Mouse (Mus musculus): ENCODE measurements around the gene Eda2r. TPM values are rescaled to one million over a fixed set of nuclear protein-coding genes. Genes with fewer than 3 reads are reported as not detected.

Gene Eda2r
- 2.4 and 2.6 TPM in 2 replicates for polyA plus RNA-seq (2014; fragmentation: Nextera tagmentation; extraction: Ambion mirVana)

GRCm38 (mm10) chrX:97377065-97377421 lies at the start of gene Eda2r:
TSS of gene Eda2r (minus strand) at chrX:97377216.
- H3K27ac ChIP-seq (replicated peaks; ENCODE audit: low read depth, low read length), result peak within 1 kb of the TSS; percentile 33; the same call in 1 of the 2 replicates
- H3K9me3 ChIP-seq (ENCODE audit: control insufficient read depth, low read length), result no peaks in the 10 kb centered on the region

GRCm38 (mm10) chrX:97397872-97398271 lies 20.9 kb upstream of the Eda2r start:
- Histone ChIP-seq H3K27me3 (replicated peaks; ENCODE audit: control insufficient read depth, insufficient read depth, low read length) (no peaks in the 10 kb centered on the region), H3K9ac (ENCODE audit: low read depth, low read length) (no peak overlapping the region), H3K4me2 (ENCODE audit: low read depth, low read length) (no peak overlapping the region), H3K4me1 (ENCODE audit: control insufficient read depth, insufficient read depth, low read length) (no peaks in the 10 kb centered on the region), H3K27ac (replicated peaks; ENCODE audit: low read depth, low read length) (no peak overlapping the region), H3K9me3 (ENCODE audit: control insufficient read depth, low read length) (no peaks in the 10 kb centered on the region), H3K36me3 (ENCODE audit: control insufficient read depth, insufficient read depth, low read length) (no peaks in the 10 kb centered on the region), H3K4me3 (ENCODE audit: low read depth, low read length) (no peak overlapping the region)
- 69% methylated on average over 2 of the region's 2 CpGs for WGBS
- DNase-seq (ENCODE audit: low spot score) (no peak), ATAC-seq (ENCODE audit: low read depth) (no peak)

More at GRCm38 (mm10) chrX:97377065-97377421, at the start of gene Eda2r:
- Histone ChIP-seq H3K4me2 (ENCODE audit: low read depth, low read length) (peak within 1 kb of the TSS; percentile 46), H3K36me3 (ENCODE audit: control insufficient read depth, insufficient read depth, low read length) (no peaks in the 10 kb centered on the region), H3K27me3 (replicated peaks; ENCODE audit: control insufficient read depth, insufficient read depth, low read length) (no peaks in the 10 kb centered on the region), H3K4me3 (ENCODE audit: low read depth, low read length) (peak within 1 kb of the TSS; percentile 18; the same call in 1 of the 2 replicates), H3K4me1 (ENCODE audit: control insufficient read depth, insufficient read depth, low read length) (no peaks in the 10 kb centered on the region), H3K9ac (ENCODE audit: low read depth, low read length) (no peak within 1 kb of the TSS)
- WGBS, result 17% methylated on average over 8 of the region's 8 CpGs
- DNase-seq (ENCODE audit: low spot score) (peak; percentile 89), ATAC-seq (ENCODE audit: low read depth) (peak; percentile 96)

- WGBS, result 48% methylated on average over 1 of the region's 1 CpGs
- DNase-seq (ENCODE audit: low spot score), result no peak
- no peaks in the 10 kb centered on the region for H3K4me1 ChIP-seq (ENCODE audit: control insufficient read depth, insufficient read depth, low read length)
- no peak overlapping the region for H3K9ac ChIP-seq (ENCODE audit: low read depth, low read length)
- H3K9me3 ChIP-seq (ENCODE audit: control insufficient read depth, low read length), result no peaks in the 10 kb centered on the region
- no peak overlapping the region for H3K4me3 ChIP-seq (ENCODE audit: low read depth, low read length)
- H3K27ac ChIP-seq (replicated peaks; ENCODE audit: low read depth, low read length), result no peak overlapping the region
- H3K4me2 ChIP-seq (ENCODE audit: low read depth, low read length), result no peak overlapping the region
- H3K27me3 ChIP-seq (replicated peaks; ENCODE audit: control insufficient read depth, insufficient read depth, low read length), result no peaks in the 10 kb centered on the region
- no peaks in the 10 kb centered on the region for H3K36me3 ChIP-seq (ENCODE audit: control insufficient read depth, insufficient read depth, low read length)
- ATAC-seq (ENCODE audit: low read depth), result no peak
These were observed 1.1 kb upstream of the Eda2r start for GRCm38 (mm10) chrX:97378076-97378475.

GRCm38 (mm10) chrX:97376321-97377064 lies 523 bp downstream of the Eda2r start:
- peak overlapping the region; percentile 46 for H3K4me2 ChIP-seq (ENCODE audit: low read depth, low read length)
- peak overlapping the region; percentile 33; the same call in 1 of the 2 replicates for H3K27ac ChIP-seq (replicated peaks; ENCODE audit: low read depth, low read length)
- H3K36me3 ChIP-seq (ENCODE audit: control insufficient read depth, insufficient read depth, low read length), result no peaks in the 10 kb centered on the region
- no peaks in the 10 kb centered on the region for H3K9me3 ChIP-seq (ENCODE audit: control insufficient read depth, low read length)
- H3K27me3 ChIP-seq (replicated peaks; ENCODE audit: control insufficient read depth, insufficient read depth, low read length), result no peaks in the 10 kb centered on the region
- peak overlapping the region; percentile 18; the same call in 1 of the 2 replicates for H3K4me3 ChIP-seq (ENCODE audit: low read depth, low read length)
- peak; percentile 75 for DNase-seq (ENCODE audit: low spot score)
- WGBS, result 28% methylated on average over 15 of the region's 15 CpGs
- no peak overlapping the region for H3K9ac ChIP-seq (ENCODE audit: low read depth, low read length)
- ATAC-seq (ENCODE audit: low read depth), result peak; percentile 93
- H3K4me1 ChIP-seq (ENCODE audit: control insufficient read depth, insufficient read depth, low read length), result no peaks in the 10 kb centered on the region

GRCm38 (mm10) chrX:97372826-97373225 lies 4.2 kb downstream of the Eda2r start:
- Histone ChIP-seq H3K4me2 (ENCODE audit: low read depth, low read length) (no peak overlapping the region), H3K9ac (ENCODE audit: low read depth, low read length) (no peak overlapping the region), H3K27me3 (replicated peaks; ENCODE audit: control insufficient read depth, insufficient read depth, low read length) (no peaks in the 10 kb centered on the region), H3K36me3 (ENCODE audit: control insufficient read depth, insufficient read depth, low read length) (no peaks in the 10 kb centered on the region), H3K4me3 (ENCODE audit: low read depth, low read length) (no peak overlapping the region), H3K27ac (replicated peaks; ENCODE audit: low read depth, low read length) (no peak overlapping the region), H3K9me3 (ENCODE audit: control insufficient read depth, low read length) (no peaks in the 10 kb centered on the region), H3K4me1 (ENCODE audit: control insufficient read depth, insufficient read depth, low read length) (no peaks in the 10 kb centered on the region)
- WGBS, result 75% methylated on average over 2 of the region's 2 CpGs
- no peak for ATAC-seq (ENCODE audit: low read depth)
- DNase-seq (ENCODE audit: low spot score), result no peak

GRCm38 (mm10) chrX:97369206-97369605 lies 7.8 kb downstream of the Eda2r start:
- Histone ChIP-seq H3K27ac (replicated peaks; ENCODE audit: low read depth, low read length) (no peak overlapping the region), H3K4me1 (ENCODE audit: control insufficient read depth, insufficient read depth, low read length) (no peaks in the 10 kb centered on the region), H3K4me2 (ENCODE audit: low read depth, low read length) (no peak overlapping the region), H3K36me3 (ENCODE audit: control insufficient read depth, insufficient read depth, low read length) (no peaks in the 10 kb centered on the region), H3K9me3 (ENCODE audit: control insufficient read depth, low read length) (no peaks in the 10 kb centered on the region), H3K9ac (ENCODE audit: low read depth, low read length) (no peak overlapping the region), H3K27me3 (replicated peaks; ENCODE audit: control insufficient read depth, insufficient read depth, low read length) (no peaks in the 10 kb centered on the region), H3K4me3 (ENCODE audit: low read depth, low read length) (no peak overlapping the region)
- ATAC-seq (ENCODE audit: low read depth) (no peak), DNase-seq (ENCODE audit: low spot score) (peak; percentile 64)
- 24% methylated on average over 1 of the region's 1 CpGs for WGBS

- Histone ChIP-seq H3K4me3 (ENCODE audit: low read depth, low read length) (no peak overlapping the region), H3K4me1 (ENCODE audit: control insufficient read depth, insufficient read depth, low read length) (no peaks in the 10 kb centered on the region), H3K9me3 (ENCODE audit: control insufficient read depth, low read length) (no peaks in the 10 kb centered on the region), H3K36me3 (ENCODE audit: control insufficient read depth, insufficient read depth, low read length) (no peaks in the 10 kb centered on the region), H3K27ac (replicated peaks; ENCODE audit: low read depth, low read length) (no peak overlapping the region), H3K9ac (ENCODE audit: low read depth, low read length) (no peak overlapping the region), H3K4me2 (ENCODE audit: low read depth, low read length) (no peak overlapping the region), H3K27me3 (replicated peaks; ENCODE audit: control insufficient read depth, insufficient read depth, low read length) (no peaks in the 10 kb centered on the region)
- ATAC-seq (ENCODE audit: low read depth) (no peak), DNase-seq (ENCODE audit: low spot score) (no peak)
- 59% methylated on average over 2 of the region's 2 CpGs for WGBS
These were observed 8.3 kb downstream of the Eda2r start for GRCm38 (mm10) chrX:97368741-97369140.

GRCm38 (mm10) chrX:97360919-97361318 lies 16.1 kb downstream of the Eda2r start:
- no peak overlapping the region for H3K4me3 ChIP-seq (ENCODE audit: low read depth, low read length)
- 58% methylated on average over 2 of the region's 2 CpGs for WGBS
- no peaks in the 10 kb centered on the region for H3K27me3 ChIP-seq (replicated peaks; ENCODE audit: control insufficient read depth, insufficient read depth, low read length)
- DNase-seq (ENCODE audit: low spot score) (peak; percentile 2), ATAC-seq (ENCODE audit: low read depth) (no peak)
- no peak overlapping the region for H3K9ac ChIP-seq (ENCODE audit: low read depth, low read length)
- H3K27ac ChIP-seq (replicated peaks; ENCODE audit: low read depth, low read length), result no peak overlapping the region
- H3K36me3 ChIP-seq (ENCODE audit: control insufficient read depth, insufficient read depth, low read length), result no peaks in the 10 kb centered on the region
- H3K4me2 ChIP-seq (ENCODE audit: low read depth, low read length), result no peak overlapping the region
- no peaks in the 10 kb centered on the region for H3K4me1 ChIP-seq (ENCODE audit: control insufficient read depth, insufficient read depth, low read length)
- no peaks in the 10 kb centered on the region for H3K9me3 ChIP-seq (ENCODE audit: control insufficient read depth, low read length)

GRCm38 (mm10) chrX:97327891-97328290 lies 49.1 kb downstream of the Eda2r start:
- Histone ChIP-seq H3K4me3 (ENCODE audit: low read depth, low read length) (no peak overlapping the region), H3K4me2 (ENCODE audit: low read depth, low read length) (no peak overlapping the region), H3K9me3 (ENCODE audit: control insufficient read depth, low read length) (no peaks in the 10 kb centered on the region), H3K4me1 (ENCODE audit: control insufficient read depth, insufficient read depth, low read length) (no peaks in the 10 kb centered on the region), H3K36me3 (ENCODE audit: control insufficient read depth, insufficient read depth, low read length) (no peaks in the 10 kb centered on the region), H3K27ac (replicated peaks; ENCODE audit: low read depth, low read length) (no peak overlapping the region), H3K27me3 (replicated peaks; ENCODE audit: control insufficient read depth, insufficient read depth, low read length) (no peaks in the 10 kb centered on the region), H3K9ac (ENCODE audit: low read depth, low read length) (no peak overlapping the region)
- DNase-seq (ENCODE audit: low spot score) (peak; percentile 5), ATAC-seq (ENCODE audit: low read depth) (no peak)

All from embryonic facial prominence, embryonic 14.5 days (tissue).